Mouse (Mus musculus) kidney, adult 2 months (tissue): Measurements from ENCODE around the gene Rnf5.

ENCODE experiments used
- CTCF ChIP-seq: fragments of 200-500 bp; conservative IDR thresholded peaks from 2 replicates; pipeline ENCODE4 v1.5.1; 2011; ENCODE audit warnings: low read depth, mild to moderate bottlenecking, control low read depth, low read length, moderate library complexity, mixed read lengths; ENCODE audit not compliant: insufficient read depth, insufficient read length
- POLR2A ChIP-seq: fragments of 200-500 bp; IDR thresholded peaks from one replicate; pipeline ENCODE4 v1.6.1; 2011; ENCODE audit warnings: low read depth, low read length, control low read depth

DNA sequence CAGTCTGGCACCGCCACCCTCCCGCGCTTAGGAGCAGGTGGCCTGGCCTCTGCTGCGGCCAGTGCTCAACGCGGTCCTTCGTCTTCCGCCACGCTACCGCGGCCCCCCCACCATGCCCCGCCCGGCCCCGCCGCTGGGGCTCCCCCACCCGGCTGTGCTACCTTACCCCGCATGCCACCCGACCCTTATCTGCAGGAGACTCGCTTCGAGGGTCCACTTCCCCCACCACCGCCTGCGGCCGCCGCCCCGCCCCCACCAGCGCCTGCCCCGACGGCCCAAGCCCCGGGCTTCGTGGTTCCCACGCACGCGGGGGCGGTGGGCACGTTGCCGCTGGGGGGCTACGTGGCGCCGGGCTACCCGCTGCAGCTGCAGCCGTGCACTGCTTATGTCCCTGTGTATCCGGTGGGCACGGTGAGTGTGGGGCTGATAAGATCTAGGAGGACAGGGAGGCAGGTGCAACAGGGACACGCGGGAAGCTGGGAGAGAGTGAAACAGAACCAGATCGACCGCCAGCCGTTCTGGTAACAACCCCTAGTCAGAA, 27.3 kb upstream of the Rnf5 start:
- TF ChIP-seq POLR2A (no peak), CTCF (no peak)
